Mouse (Mus musculus): ENCODE data around the gene Stk10. TPM values are rescaled to one million over a fixed set of nuclear protein-coding genes. Genes with fewer than 3 reads are reported as not detected.

The Stk10 gene
- total RNA-seq (2021): 10 to 100 TPM in 1 of 2 experiments, 1 to 10 TPM in 1; 9.2 to 10.1 TPM
- 8.4 and 9.8 TPM in 2 replicates for polyA plus RNA-seq (2012; rRNA removed)
- long read RNA-seq, partial matches to known transcripts: 1 of 2 reads
- long read RNA-seq, other reads (novel, unspliced or antisense): 1 of 2 reads

- WGBS: under 1% methylated on average over 62 of the region's 82 CpGs
- intact Hi-C loops (cut with DNase I): loop anchor here (2.0 to 5.0 kb wide), 2 partner anchors 78 to 174 kb away; partner anchors contain the start of gene Ubtd2
- TF ChIP-seq EP300 (IDR thresholded peaks at IDR 0.05; ENCODE audit: insufficient read depth, low read depth, low read length) (no peak), POLR2A (IDR thresholded peaks at IDR 0.05; ENCODE audit: insufficient read depth, low read depth, low read length) (peak; percentile 88), CTCF (IDR thresholded peaks at IDR 0.05) (peak; percentile 38)
- no peaks in the 10 kb centered on the region for H3K36me3 ChIP-seq (ENCODE audit: control insufficient read depth, insufficient read depth, low read length)
- H3K9ac ChIP-seq (ENCODE audit: low read depth, low read length): peak within 1 kb of the TSS; percentile 81
- peak within 1 kb of the TSS; percentile 74 for H3K4me3 ChIP-seq
- peak; percentile 92 to 96 for DNase-seq
- no peaks in the 10 kb centered on the region for H3K27me3 ChIP-seq (ENCODE audit: control insufficient read depth, insufficient read depth, low read length)
- H3K4me1 ChIP-seq (ENCODE audit: control insufficient read depth, insufficient read depth, low read length): peaks cover 6% of the 10 kb centered on the region
- H3K27ac ChIP-seq: peak within 1 kb of the TSS; percentile 89
- no peaks in the 10 kb centered on the region for H3K79me2 ChIP-seq (replicated peaks; ENCODE audit: control insufficient read depth, insufficient read depth, low read length)
Observed at GRCm38 (mm10) chr11:32532765-32533481, at the start of gene Stk10. Gene Stk10, plus strand, starts transcription at chr11:32533305.

DNA sequence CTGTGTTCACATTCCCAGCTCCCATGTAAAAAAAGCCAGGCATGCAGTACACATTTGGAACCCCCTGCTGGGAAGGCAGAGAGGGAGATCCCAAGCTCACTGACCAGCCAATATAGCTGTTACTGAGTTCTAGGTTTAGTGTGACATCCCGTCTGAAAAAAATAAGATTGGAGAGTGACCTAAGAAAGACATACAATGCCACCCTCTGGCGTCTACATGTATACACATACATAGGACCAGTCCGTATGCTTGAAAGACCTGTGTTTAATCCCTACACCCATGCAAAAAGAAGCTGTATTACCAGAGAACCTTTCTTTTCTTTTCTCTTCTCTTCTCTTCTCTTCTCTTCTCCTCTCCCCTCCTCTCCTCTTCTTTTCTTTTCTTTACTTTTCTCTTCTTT, 47.8 kb upstream of the Stk10 start:
- Histone ChIP-seq H3K36me3 (ENCODE audit: control insufficient read depth, insufficient read depth, low read length) (no peaks in the 10 kb centered on the region), H3K4me3 (no peak overlapping the region), H3K27ac (no peak overlapping the region), H3K9ac (ENCODE audit: low read depth, low read length) (no peak overlapping the region), H3K79me2 (replicated peaks; ENCODE audit: control insufficient read depth, insufficient read depth, low read length) (peaks cover 2% of the 10 kb centered on the region; the same call in 1 of the 2 replicates), H3K27me3 (ENCODE audit: control insufficient read depth, insufficient read depth, low read length) (no peaks in the 10 kb centered on the region), H3K4me1 (ENCODE audit: control insufficient read depth, insufficient read depth, low read length) (peaks cover 3% of the 10 kb centered on the region)
- 64% methylated on average over 3 of the region's 3 CpGs for WGBS
- no peak for TF ChIP-seq EP300 (IDR thresholded peaks at IDR 0.05; ENCODE audit: insufficient read depth, low read depth, low read length)
- no peak for TF ChIP-seq POLR2A (IDR thresholded peaks at IDR 0.05; ENCODE audit: insufficient read depth, low read depth, low read length)
- TF ChIP-seq CTCF (IDR thresholded peaks at IDR 0.05): no peak
- no peak for DNase-seq
- intact Hi-C loops (cut with DNase I): no loop called here

DNA sequence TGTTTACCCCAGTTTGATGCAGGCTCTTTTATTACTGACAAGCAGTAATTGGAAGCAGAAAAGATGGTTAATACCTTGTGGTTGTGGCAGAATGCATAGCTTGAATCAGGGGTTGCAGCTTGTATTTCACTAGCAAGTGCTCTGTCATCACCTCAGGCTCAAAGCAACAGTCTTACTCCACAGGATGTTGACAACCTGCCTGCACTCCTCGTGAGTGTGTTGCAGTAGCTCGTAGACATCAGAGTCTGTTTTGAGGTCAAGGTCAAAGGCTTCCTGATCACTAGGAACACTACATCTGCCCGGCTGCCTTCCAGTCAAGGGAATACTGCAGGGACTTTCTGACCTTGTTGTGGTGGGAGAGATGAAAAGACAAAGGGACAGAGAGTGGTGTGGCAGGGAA, 46.5 kb upstream of the Stk10 start:
- Histone ChIP-seq H3K4me3 (no peak overlapping the region), H3K9ac (ENCODE audit: low read depth, low read length) (no peak overlapping the region), H3K27me3 (ENCODE audit: control insufficient read depth, insufficient read depth, low read length) (no peaks in the 10 kb centered on the region), H3K36me3 (ENCODE audit: control insufficient read depth, insufficient read depth, low read length) (no peaks in the 10 kb centered on the region), H3K79me2 (replicated peaks; ENCODE audit: control insufficient read depth, insufficient read depth, low read length) (peaks cover 2% of the 10 kb centered on the region; the same call in 1 of the 2 replicates), H3K4me1 (ENCODE audit: control insufficient read depth, insufficient read depth, low read length) (peaks cover 3% of the 10 kb centered on the region), H3K27ac (no peak overlapping the region)
- intact Hi-C loops (cut with DNase I): no loop called here
- TF ChIP-seq POLR2A (IDR thresholded peaks at IDR 0.05; ENCODE audit: insufficient read depth, low read depth, low read length): no peak
- no peak for TF ChIP-seq CTCF (IDR thresholded peaks at IDR 0.05)
- no peak for TF ChIP-seq EP300 (IDR thresholded peaks at IDR 0.05; ENCODE audit: insufficient read depth, low read depth, low read length)
- DNase-seq: no peak
- WGBS: 34% methylated on average over 3 of the region's 3 CpGs

GRCm38 (mm10) chr11:32487501-32487900, 45.6 kb upstream of the Stk10 start:
- no peak for TF ChIP-seq POLR2A (IDR thresholded peaks at IDR 0.05; ENCODE audit: insufficient read depth, low read depth, low read length)
- peak; percentile 44 for TF ChIP-seq CTCF (IDR thresholded peaks at IDR 0.05)
- no peak for TF ChIP-seq EP300 (IDR thresholded peaks at IDR 0.05; ENCODE audit: insufficient read depth, low read depth, low read length)
- H3K4me3 ChIP-seq: no peak overlapping the region
- intact Hi-C loops (cut with DNase I): no loop called here
- 93% methylated on average over 3 of the region's 3 CpGs for WGBS
- H3K9ac ChIP-seq (ENCODE audit: low read depth, low read length): no peak overlapping the region
- H3K79me2 ChIP-seq (replicated peaks; ENCODE audit: control insufficient read depth, insufficient read depth, low read length): peaks cover 2% of the 10 kb centered on the region; the same call in 1 of the 2 replicates
- no peak for DNase-seq
- peaks cover 3% of the 10 kb centered on the region for H3K4me1 ChIP-seq (ENCODE audit: control insufficient read depth, insufficient read depth, low read length)
- H3K27ac ChIP-seq: no peak overlapping the region
- no peaks in the 10 kb centered on the region for H3K27me3 ChIP-seq (ENCODE audit: control insufficient read depth, insufficient read depth, low read length)
- no peaks in the 10 kb centered on the region for H3K36me3 ChIP-seq (ENCODE audit: control insufficient read depth, insufficient read depth, low read length)

DNA sequence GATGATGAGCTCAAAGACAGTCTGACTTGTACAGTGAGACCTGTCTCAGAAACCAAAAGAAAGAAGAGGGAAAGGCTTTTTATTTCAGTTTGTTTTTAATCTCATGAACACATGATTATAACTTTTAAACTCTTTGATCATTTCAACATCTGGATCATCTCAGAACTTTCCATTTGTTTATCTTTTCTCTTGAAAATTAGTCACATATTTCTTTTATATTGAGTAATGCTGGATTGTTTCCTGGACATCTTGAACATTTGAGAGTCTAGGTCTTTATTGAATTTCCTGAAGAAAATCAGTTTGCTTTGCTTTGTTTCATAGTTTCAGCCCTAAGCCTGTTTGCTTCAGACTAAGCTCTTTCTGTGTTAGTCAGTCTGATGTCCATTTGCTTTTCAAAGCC, 44.8 kb upstream of the Stk10 start:
- intact Hi-C loops (cut with DNase I): no loop called here
- peaks cover 2% of the 10 kb centered on the region; the same call in 1 of the 2 replicates for H3K79me2 ChIP-seq (replicated peaks; ENCODE audit: control insufficient read depth, insufficient read depth, low read length)
- no peak overlapping the region for H3K9ac ChIP-seq (ENCODE audit: low read depth, low read length)
- H3K4me1 ChIP-seq (ENCODE audit: control insufficient read depth, insufficient read depth, low read length): peaks cover 3% of the 10 kb centered on the region
- H3K27me3 ChIP-seq (ENCODE audit: control insufficient read depth, insufficient read depth, low read length): no peaks in the 10 kb centered on the region
- H3K4me3 ChIP-seq: no peak overlapping the region
- no peaks in the 10 kb centered on the region for H3K36me3 ChIP-seq (ENCODE audit: control insufficient read depth, insufficient read depth, low read length)
- DNase-seq: no peak
- 0 out of 2 replicates have a peak overlapping the region, but pooled peaks have one; percentile 2 for H3K27ac ChIP-seq
- no peak for TF ChIP-seq POLR2A (IDR thresholded peaks at IDR 0.05; ENCODE audit: insufficient read depth, low read depth, low read length)
- TF ChIP-seq CTCF (IDR thresholded peaks at IDR 0.05): no peak
- no peak for TF ChIP-seq EP300 (IDR thresholded peaks at IDR 0.05; ENCODE audit: insufficient read depth, low read depth, low read length)

Data from heart, adult 2 months (tissue).